Mouse (Mus musculus) kidney, embryonic 14.5 days (tissue): ENCODE measurements at regions not wholly inside any gene's neighbourhood (a gene's known extent, or its start where the extent isn't known, plus 50 kb on each side); places are given as distances from the start of the nearest gene placed in this dataset.

Experiments used
- ATAC-seq: fragments of 200-750 bp; cut with Nextera tagmentation; 2 replicates; pipeline ENCODE4 v1.8.0; 2017; ENCODE audit warnings: moderate number of reproducible peaks, mild to moderate bottlenecking, moderate TSS enrichment, moderate library complexity; ENCODE audit not compliant: low FRiP score, low TSS enrichment
- H3K27ac ChIP-seq: fragments of 300-500 bp; sonication (generic); 2 replicates; pipeline ENCODE4 v1.5.1; 2014; ENCODE audit warnings: low read depth, mild to moderate bottlenecking, low read length, moderate library complexity, mixed read lengths
- H3K27me3 ChIP-seq: fragments of 300-500 bp; sonication (generic); 2 replicates; pipeline ENCODE4 v1.6.1; 2014; ENCODE audit warnings: mild to moderate bottlenecking, low read length; ENCODE audit not compliant: control insufficient read depth, insufficient read depth
- H3K36me3 ChIP-seq: fragments of 300-500 bp; sonication (generic); 2 replicates; pipeline ENCODE4 v1.6.1; 2014; ENCODE audit warnings: low read length, mixed read lengths; ENCODE audit not compliant: control insufficient read depth, insufficient read depth
- H3K4me1 ChIP-seq: fragments of 300-500 bp; sonication (generic); 2 replicates; pipeline ENCODE4 v1.6.1; 2014; ENCODE audit warnings: low read length, mixed read lengths; ENCODE audit not compliant: control insufficient read depth, insufficient read depth
- H3K4me2 ChIP-seq: fragments of 300-500 bp; sonication (generic); replicated peaks from 2 replicates; pipeline ENCODE4 v1.6.1; 2014; ENCODE audit warnings: low read depth, mild to moderate bottlenecking, low read length
- H3K4me3 ChIP-seq: fragments of 300-500 bp; sonication (generic); 2 replicates; pipeline ENCODE4 v1.5.1; 2014; ENCODE audit warnings: mild to moderate bottlenecking, low read length
- H3K9ac ChIP-seq: fragments of 300-500 bp; sonication (generic); 2 replicates; pipeline ENCODE4 v1.6.1; 2014; ENCODE audit warnings: low read depth, mild to moderate bottlenecking, low read length, moderate library complexity
- H3K9me3 ChIP-seq: fragments of 300-500 bp; sonication (generic); 2 replicates; pipeline ENCODE4 v1.6.1; 2016; ENCODE audit warnings: low read length; ENCODE audit not compliant: control insufficient read depth
- WGBS: fragments of 180-500 bp; shearing (Covaris S2); extraction: QIAGEN DNeasy Blood & Tissue Kit; methylation state at CpG from one replicate; pipeline ENCODE4 v1.1.7; 2014; 5-methylcytosine and 5-hydroxymethylcytosine counted together

DNA sequence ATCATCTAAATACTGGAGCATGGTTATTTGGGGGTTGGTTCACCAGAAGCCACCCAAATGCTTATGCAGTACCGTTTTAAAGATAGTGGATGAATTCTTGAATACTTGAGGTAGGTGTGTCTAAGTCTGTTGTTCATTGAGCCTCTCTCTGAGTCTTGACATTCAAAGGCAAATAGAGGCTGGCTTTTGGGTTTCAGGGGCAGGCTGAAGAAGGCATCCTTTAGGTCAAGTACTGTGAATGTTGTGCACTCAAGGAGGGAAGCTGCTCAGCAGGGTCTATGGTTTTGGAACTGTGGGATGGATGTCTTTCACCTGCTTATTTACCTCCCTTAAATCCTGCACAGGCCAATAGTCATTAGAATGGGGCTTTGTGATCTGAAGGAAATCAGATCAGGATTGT is 1089.6 kb downstream of the 9330182O14Rik start:
- Histone ChIP-seq H3K36me3 (no peaks in the 10 kb centered on the region), H3K4me2 (no peak overlapping the region), H3K27ac (no peak overlapping the region), H3K4me1 (no peaks in the 10 kb centered on the region), H3K9me3 (no peaks in the 10 kb centered on the region), H3K4me3 (no peak overlapping the region), H3K9ac (no peak overlapping the region), H3K27me3 (no peaks in the 10 kb centered on the region)
- 74% methylated on average over 1 of the region's 1 CpGs for WGBS
- ATAC-seq: no peak

DNA sequence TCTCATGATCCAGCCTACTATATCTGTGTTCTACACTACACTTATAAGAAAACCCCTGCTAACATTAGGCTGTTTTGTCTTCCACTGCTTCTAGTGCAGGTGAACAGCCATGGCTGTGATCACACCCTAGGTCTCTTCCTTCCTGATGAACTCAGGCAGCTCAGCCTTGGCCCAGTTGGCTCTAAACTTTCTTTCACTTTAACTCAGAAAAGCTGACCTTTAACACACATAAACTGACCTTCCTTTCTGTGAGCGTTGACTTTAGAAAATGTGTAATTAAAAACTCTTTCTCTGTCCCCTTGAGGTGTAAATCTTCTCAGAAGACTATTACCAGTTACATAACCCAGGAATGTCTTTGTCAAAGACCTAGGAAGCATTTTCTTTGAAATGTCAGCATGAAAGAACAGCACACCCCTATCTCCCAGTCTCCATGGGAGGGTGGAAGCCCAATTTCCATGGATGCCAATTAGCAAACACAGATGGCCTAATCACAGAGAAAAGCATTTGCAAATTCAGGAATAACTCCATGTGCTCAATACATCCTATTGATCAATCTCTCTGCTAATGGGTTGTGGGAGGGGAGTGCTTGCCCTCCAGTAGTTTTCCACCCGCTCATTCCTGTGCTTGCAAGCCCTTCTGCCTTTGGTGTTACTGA is 1098.4 kb downstream of the 9330182O14Rik start:
- H3K36me3 ChIP-seq: no peaks in the 10 kb centered on the region
- H3K27ac ChIP-seq: no peak overlapping the region
- WGBS: 25% methylated on average over 2 of the region's 2 CpGs
- no peaks in the 10 kb centered on the region for H3K4me1 ChIP-seq
- H3K9ac ChIP-seq: no peak overlapping the region
- no peaks in the 10 kb centered on the region for H3K27me3 ChIP-seq
- no peak overlapping the region for H3K4me3 ChIP-seq
- no peak for ATAC-seq
- H3K9me3 ChIP-seq: no peaks in the 10 kb centered on the region
- no peak overlapping the region for H3K4me2 ChIP-seq
